Mouse (Mus musculus): ENCODE results near the gene Gm13762. TPM values are rescaled to one million over a fixed set of nuclear protein-coding genes. Genes with fewer than 3 reads are reported as not detected.

Gm13762 gene
- polyA plus RNA-seq, 2 experiments, result not detected

GRCm38 (mm10) chr2:88953669-88954068 lies 26.4 kb downstream of the Gm13762 start, which contains the start of gene Olfr1212:
Olfr1212 (plus strand) TSS chr2:88953969.
- H3K36me3 ChIP-seq (replicated peaks; ENCODE audit: control insufficient read depth, insufficient read depth, low read depth), result no peaks in the 10 kb centered on the region
- H3K27ac ChIP-seq, result no peak within 1 kb of the TSS
- H3K4me3 ChIP-seq (ENCODE audit: insufficient read depth in 1 of 2, low read depth in 2 of 2, low read length in 2 of 2), result no peak within 1 kb of the TSS
- no peak for TF ChIP-seq CTCF (IDR thresholded peaks at IDR 0.05; ENCODE audit: low read depth)
- TF ChIP-seq EP300 (IDR thresholded peaks at IDR 0.05; ENCODE audit: low read depth), result no peak
- no peak within 1 kb of the TSS for H3K4me2 ChIP-seq (ENCODE audit: low read depth)
- H3K27me3 ChIP-seq (ENCODE audit: control insufficient read depth, insufficient read depth, low read length), result no peaks in the 10 kb centered on the region
- DNase-seq (ENCODE audit: low read depth in 3 of 3, low spot score in 3 of 3), result no peak
- no peaks in the 10 kb centered on the region for H3K9me3 ChIP-seq (ENCODE audit: control insufficient read depth, low read length)
- ATAC-seq (ENCODE audit: insufficient read depth), result no peak
- H3K9ac ChIP-seq (replicated peaks), result no peak within 1 kb of the TSS
- no peaks in the 10 kb centered on the region for H3K4me1 ChIP-seq (replicated peaks; ENCODE audit: control insufficient read depth in 2 of 2, insufficient read depth in 2 of 2, low read length in 1 of 2)

- Histone ChIP-seq H3K4me3 (ENCODE audit: insufficient read depth in 1 of 2, low read depth in 2 of 2, low read length in 2 of 2) (no peak within 1 kb of the TSS), H3K4me2 (ENCODE audit: low read depth) (no peak within 1 kb of the TSS), H3K36me3 (replicated peaks; ENCODE audit: control insufficient read depth, insufficient read depth, low read depth) (no peaks in the 10 kb centered on the region), H3K9me3 (ENCODE audit: control insufficient read depth, low read length) (no peaks in the 10 kb centered on the region), H3K9ac (replicated peaks) (no peak within 1 kb of the TSS), H3K4me1 (replicated peaks; ENCODE audit: control insufficient read depth in 2 of 2, insufficient read depth in 2 of 2, low read length in 1 of 2) (no peaks in the 10 kb centered on the region), H3K27me3 (ENCODE audit: control insufficient read depth, insufficient read depth, low read length) (no peaks in the 10 kb centered on the region), H3K27ac (no peak within 1 kb of the TSS)
- no peak for DNase-seq (ENCODE audit: low read depth in 3 of 3, low spot score in 3 of 3)
- ATAC-seq (ENCODE audit: insufficient read depth), result no peak
- 71% methylated on average over 1 of the region's 1 CpGs for WGBS (ENCODE audit: insufficient replicate concordance)
- TF ChIP-seq CTCF (IDR thresholded peaks at IDR 0.05; ENCODE audit: low read depth) (no peak), EP300 (IDR thresholded peaks at IDR 0.05; ENCODE audit: low read depth) (no peak)
Measured at GRCm38 (mm10) chr2:88938011-88938410, 42.1 kb downstream of the Gm13762 start, which contains the start of gene Olfr1211. Olfr1211 (minus strand) TSS chr2:88938111.

Other genes with a start within 250 kb of the Gm13762 start
- not detected in 2 replicates for gene Olfr1197, start 247.9 kb downstream of the Gm13762 start, polyA plus RNA-seq (2012; rRNA removed)
- gene Olfr1197, start 247.9 kb downstream of the Gm13762 start, polyA plus RNA-seq (2014; fragmentation: Nextera tagmentation; extraction: Ambion mirVana), result not detected in 2 replicates
- gene Olfr1198, start 228.9 kb downstream of the Gm13762 start, polyA plus RNA-seq (2012; rRNA removed), result not detected in 2 replicates
- not detected in 2 replicates for gene Olfr1198, start 228.9 kb downstream of the Gm13762 start, polyA plus RNA-seq (2014; fragmentation: Nextera tagmentation; extraction: Ambion mirVana)
- gene Olfr1199, start 219.8 kb downstream of the Gm13762 start, polyA plus RNA-seq (2012; rRNA removed), result not detected in 2 replicates
- gene Olfr1199, start 219.8 kb downstream of the Gm13762 start, polyA plus RNA-seq (2014; fragmentation: Nextera tagmentation; extraction: Ambion mirVana), result not detected in 2 replicates
- gene Olfr1200, start 209.8 kb downstream of the Gm13762 start, polyA plus RNA-seq (2012; rRNA removed), result not detected in 2 replicates
- gene Olfr1200, start 209.8 kb downstream of the Gm13762 start, polyA plus RNA-seq (2014; fragmentation: Nextera tagmentation; extraction: Ambion mirVana), result not detected in 2 replicates
- not detected in 2 replicates for gene Olfr1201, start 187.2 kb downstream of the Gm13762 start, polyA plus RNA-seq (2012; rRNA removed)
- gene Olfr1201, start 187.2 kb downstream of the Gm13762 start, polyA plus RNA-seq (2014; fragmentation: Nextera tagmentation; extraction: Ambion mirVana), result not detected in 2 replicates
- gene Olfr1202, start 165.8 kb downstream of the Gm13762 start, polyA plus RNA-seq (2012; rRNA removed), result not detected in 2 replicates
- not detected in 2 replicates for gene Olfr1202, start 165.8 kb downstream of the Gm13762 start, polyA plus RNA-seq (2014; fragmentation: Nextera tagmentation; extraction: Ambion mirVana)
- gene Olfr1205, start 150.5 kb downstream of the Gm13762 start, polyA plus RNA-seq (2012; rRNA removed), result not detected in 2 replicates
- gene Olfr1205, start 150.5 kb downstream of the Gm13762 start, polyA plus RNA-seq (2014; fragmentation: Nextera tagmentation; extraction: Ambion mirVana), result not detected in 2 replicates
- gene Olfr1204, start 131.0 kb downstream of the Gm13762 start, polyA plus RNA-seq (2012; rRNA removed), result not detected in 2 replicates
- gene Olfr1204, start 131.0 kb downstream of the Gm13762 start, polyA plus RNA-seq (2014; fragmentation: Nextera tagmentation; extraction: Ambion mirVana), result not detected in 2 replicates
- gene Olfr1206, start 117.0 kb downstream of the Gm13762 start, polyA plus RNA-seq (2012; rRNA removed), result not detected in 2 replicates
- not detected in 2 replicates for gene Olfr1206, start 117.0 kb downstream of the Gm13762 start, polyA plus RNA-seq (2014; fragmentation: Nextera tagmentation; extraction: Ambion mirVana)
- not detected in 2 replicates for gene Olfr1208, start 78.0 kb downstream of the Gm13762 start, polyA plus RNA-seq (2012; rRNA removed)
- not detected in 2 replicates for gene Olfr1208, start 78.0 kb downstream of the Gm13762 start, polyA plus RNA-seq (2014; fragmentation: Nextera tagmentation; extraction: Ambion mirVana)
- not detected in 2 replicates for gene Olfr1209, start 65.1 kb downstream of the Gm13762 start, polyA plus RNA-seq (2012; rRNA removed)
- gene Olfr1209, start 65.1 kb downstream of the Gm13762 start, polyA plus RNA-seq (2014; fragmentation: Nextera tagmentation; extraction: Ambion mirVana), result not detected in 2 replicates
- not detected in 2 replicates for gene Olfr1211, start 42.2 kb downstream of the Gm13762 start, polyA plus RNA-seq (2012; rRNA removed)
- not detected in 2 replicates for gene Olfr1211, start 42.2 kb downstream of the Gm13762 start, polyA plus RNA-seq (2014; fragmentation: Nextera tagmentation; extraction: Ambion mirVana)
- not detected in 2 replicates for gene Olfr1212, start 26.3 kb downstream of the Gm13762 start, polyA plus RNA-seq (2012; rRNA removed)
- gene Olfr1212, start 26.3 kb downstream of the Gm13762 start, polyA plus RNA-seq (2014; fragmentation: Nextera tagmentation; extraction: Ambion mirVana), result not detected in 2 replicates
- gene Olfr1214, start 12.4 kb upstream of the Gm13762 start, polyA plus RNA-seq (2012; rRNA removed), result not detected in 2 replicates
- not detected in 2 replicates for gene Olfr1214, start 12.4 kb upstream of the Gm13762 start, polyA plus RNA-seq (2014; fragmentation: Nextera tagmentation; extraction: Ambion mirVana)
- not detected in 2 replicates for gene Olfr1215, start 26.7 kb upstream of the Gm13762 start, polyA plus RNA-seq (2012; rRNA removed)
- gene Olfr1215, start 26.7 kb upstream of the Gm13762 start, polyA plus RNA-seq (2014; fragmentation: Nextera tagmentation; extraction: Ambion mirVana), result not detected in 2 replicates
- gene Olfr1216, start 38.1 kb upstream of the Gm13762 start, polyA plus RNA-seq (2012; rRNA removed), result not detected in 2 replicates
- gene Olfr1216, start 38.1 kb upstream of the Gm13762 start, polyA plus RNA-seq (2014; fragmentation: Nextera tagmentation; extraction: Ambion mirVana), result not detected in 2 replicates
- gene Olfr1217, start 51.8 kb upstream of the Gm13762 start, polyA plus RNA-seq (2012; rRNA removed), result not detected in 2 replicates
- gene Olfr1217, start 51.8 kb upstream of the Gm13762 start, polyA plus RNA-seq (2014; fragmentation: Nextera tagmentation; extraction: Ambion mirVana), result not detected in 2 replicates
- not detected in 2 replicates for gene Olfr1218, start 80.9 kb upstream of the Gm13762 start, polyA plus RNA-seq (2012; rRNA removed)
- not detected in 2 replicates for gene Olfr1218, start 80.9 kb upstream of the Gm13762 start, polyA plus RNA-seq (2014; fragmentation: Nextera tagmentation; extraction: Ambion mirVana)
- gene Olfr1219, start 103.2 kb upstream of the Gm13762 start, polyA plus RNA-seq (2012; rRNA removed), result not detected in 2 replicates
- not detected in 2 replicates for gene Olfr1219, start 103.2 kb upstream of the Gm13762 start, polyA plus RNA-seq (2014; fragmentation: Nextera tagmentation; extraction: Ambion mirVana)
- gene Olfr1220, start 126.6 kb upstream of the Gm13762 start, polyA plus RNA-seq (2012; rRNA removed), result not detected in 2 replicates
- gene Olfr1220, start 126.6 kb upstream of the Gm13762 start, polyA plus RNA-seq (2014; fragmentation: Nextera tagmentation; extraction: Ambion mirVana), result not detected in 2 replicates
- not detected in 2 replicates for gene Olfr1221, start 137.0 kb upstream of the Gm13762 start, polyA plus RNA-seq (2012; rRNA removed)
- not detected in 2 replicates for gene Olfr1221, start 137.0 kb upstream of the Gm13762 start, polyA plus RNA-seq (2014; fragmentation: Nextera tagmentation; extraction: Ambion mirVana)
- gene Olfr1222, start 152.8 kb upstream of the Gm13762 start, polyA plus RNA-seq (2012; rRNA removed), result not detected in 2 replicates
- gene Olfr1222, start 152.8 kb upstream of the Gm13762 start, polyA plus RNA-seq (2014; fragmentation: Nextera tagmentation; extraction: Ambion mirVana), result not detected in 2 replicates
- gene Olfr1223, start 171.3 kb upstream of the Gm13762 start, polyA plus RNA-seq (2012; rRNA removed), result not detected in 2 replicates
- not detected in 2 replicates for gene Olfr1223, start 171.3 kb upstream of the Gm13762 start, polyA plus RNA-seq (2014; fragmentation: Nextera tagmentation; extraction: Ambion mirVana)
- gene Olfr1224-ps1, start 183.8 kb upstream of the Gm13762 start, polyA plus RNA-seq (2012; rRNA removed), result not detected in 2 replicates
- not detected in 2 replicates for gene Olfr1224-ps1, start 183.8 kb upstream of the Gm13762 start, polyA plus RNA-seq (2014; fragmentation: Nextera tagmentation; extraction: Ambion mirVana)
- not detected in 2 replicates for gene Olfr1225, start 194.4 kb upstream of the Gm13762 start, polyA plus RNA-seq (2012; rRNA removed)
- not detected in 2 replicates for gene Olfr1225, start 194.4 kb upstream of the Gm13762 start, polyA plus RNA-seq (2014; fragmentation: Nextera tagmentation; extraction: Ambion mirVana)
- gene Olfr1226, start 219.8 kb upstream of the Gm13762 start, polyA plus RNA-seq (2012; rRNA removed), result not detected in 2 replicates
- not detected in 2 replicates for gene Olfr1226, start 219.8 kb upstream of the Gm13762 start, polyA plus RNA-seq (2014; fragmentation: Nextera tagmentation; extraction: Ambion mirVana)

All from liver, embryonic 14.5 days (tissue).